Mouse (Mus musculus): ENCODE measurements around the gene Mybl2.

DNA sequence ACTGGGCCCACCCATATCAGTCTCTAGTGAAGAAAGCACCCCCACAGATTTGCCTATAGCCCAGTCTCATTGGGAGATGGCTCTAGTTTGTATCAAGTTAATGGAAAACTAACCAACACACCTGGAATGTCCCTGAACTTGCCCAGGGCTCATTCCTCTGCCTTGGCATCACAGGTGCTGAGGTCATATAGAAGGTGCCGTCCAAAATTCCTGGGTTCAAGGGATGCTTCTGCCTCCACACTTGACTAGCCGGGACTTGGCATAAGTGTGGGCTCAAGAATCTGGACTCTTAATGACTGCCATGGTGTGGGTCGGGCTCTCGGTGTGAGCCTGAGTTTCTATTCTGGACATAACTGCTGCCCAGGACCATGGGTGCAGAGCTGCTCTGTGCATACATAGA is 24.6 kb downstream of the Mybl2 start:
- TF ChIP-seq ZC3H11A (IDR thresholded peaks at IDR 0.05; ENCODE audit: borderline replicate concordance, low read depth, low read length) (no peak), HCFC1 (IDR thresholded peaks at IDR 0.05; ENCODE audit: borderline replicate concordance, insufficient read depth, low read length) (no peak), MAFK (IDR thresholded peaks at IDR 0.05; ENCODE audit: insufficient read depth, low read depth, low read length) (no peak), ZNF384 (IDR thresholded peaks at IDR 0.05; ENCODE audit: low read depth, low read length) (no peak)

All from ES-E14 (cell line).